Comparison of ENCODE assay signal across 19 mouse cellular contexts in the genomic region with DNA sequence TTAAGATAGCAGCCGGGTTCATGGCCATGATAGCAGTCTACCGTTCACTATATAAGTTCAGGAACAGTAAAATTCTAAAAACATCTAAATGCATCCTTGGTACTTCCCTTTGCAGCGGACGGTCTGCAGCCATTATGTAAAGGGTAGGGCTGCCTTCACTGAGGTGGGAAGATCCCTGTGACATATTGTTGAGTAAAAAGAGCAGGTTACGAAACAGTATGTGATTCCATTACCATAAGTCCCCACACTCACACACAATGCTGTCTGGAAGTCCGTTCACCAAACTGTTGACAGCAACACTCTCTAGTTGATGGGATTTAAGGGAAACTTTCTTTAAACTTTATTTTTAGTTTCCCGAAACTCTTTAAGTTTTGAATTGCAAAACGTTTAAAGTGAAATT. TPM values are rescaled to one million over a fixed set of nuclear protein-coding genes. Genes with fewer than 3 reads are reported as not detected.
"Had no signal": no experiment of that assay in that cellular context is flagged by ENCODE, and none has a peak within 500 bp of the region (broad histone marks: within the 10 kb centered on the region; RNA-seq: fewer than 3 reads in every experiment).

No protein-coding gene starts in this region.

- H3K27ac ChIP-seq: midbrain, embryonic 10.5 days; midbrain, embryonic 13.5 days; midbrain, embryonic 15.5 days; neural tube, embryonic 13.5 days; neural tube, embryonic 15.5 days; stomach, embryonic 15.5 days; stomach, postnatal 0 days had no signal

- H3K36me3 ChIP-seq: midbrain, embryonic 10.5 days; midbrain, embryonic 13.5 days; midbrain, embryonic 15.5 days; neural tube, embryonic 13.5 days; neural tube, embryonic 15.5 days; stomach, embryonic 15.5 days had no signal

- H3K4me2 ChIP-seq: lung, embryonic 14.5 days; midbrain, embryonic 13.5 days; midbrain, embryonic 15.5 days; neural tube, embryonic 13.5 days; neural tube, embryonic 15.5 days; stomach, embryonic 15.5 days had no signal

- ATAC-seq: midbrain, embryonic 13.5 days; midbrain, embryonic 15.5 days had no signal

- H3K27me3 ChIP-seq: midbrain, embryonic 13.5 days; midbrain, embryonic 15.5 days; neural tube, embryonic 13.5 days; neural tube, embryonic 15.5 days; stomach, embryonic 15.5 days had no signal

- H3K4me3 ChIP-seq: midbrain, embryonic 10.5 days; midbrain, embryonic 13.5 days; midbrain, embryonic 15.5 days; myocyte; neural tube, embryonic 13.5 days; neural tube, embryonic 15.5 days; stomach, embryonic 15.5 days had no signal

- DNase-seq: lung, adult 18-20 months; lung, embryonic 14.5 days; lung, postnatal 10 days; lung, postnatal 4 days; right cerebral cortex, postnatal 14 days; thymus, adult 2 months; thymus, postnatal 25 days; thymus, postnatal 4 days had no signal

- H3K9ac ChIP-seq: lung, embryonic 14.5 days; midbrain, embryonic 13.5 days; midbrain, embryonic 15.5 days; neural tube, embryonic 13.5 days; neural tube, embryonic 15.5 days; stomach, embryonic 15.5 days had no signal

- H3K9me3 ChIP-seq: midbrain, embryonic 15.5 days; neural tube, embryonic 13.5 days; neural tube, embryonic 15.5 days; stomach, embryonic 15.5 days had no signal

RNA-seq across cellular contexts. Expression of a gene that starts 24.6 kb away (rescaled TPM):
- total RNA-seq: megakaryocyte, adult 5-6 weeks; megakaryocyte-erythroid progenitor cell, adult 5-6 weeks had no signal
- polyA plus RNA-seq: myocyte; neural tube, embryonic 11.5 days; stomach, postnatal 0 days had no signal

RNA-seq across cellular contexts. Expression of a gene that starts 30.4 kb away (rescaled TPM):
- total RNA-seq: megakaryocyte, adult 5-6 weeks; megakaryocyte-erythroid progenitor cell, adult 5-6 weeks had no signal
